8 mouse cellular contexts compared by ENCODE assay signal in the genomic region with DNA sequence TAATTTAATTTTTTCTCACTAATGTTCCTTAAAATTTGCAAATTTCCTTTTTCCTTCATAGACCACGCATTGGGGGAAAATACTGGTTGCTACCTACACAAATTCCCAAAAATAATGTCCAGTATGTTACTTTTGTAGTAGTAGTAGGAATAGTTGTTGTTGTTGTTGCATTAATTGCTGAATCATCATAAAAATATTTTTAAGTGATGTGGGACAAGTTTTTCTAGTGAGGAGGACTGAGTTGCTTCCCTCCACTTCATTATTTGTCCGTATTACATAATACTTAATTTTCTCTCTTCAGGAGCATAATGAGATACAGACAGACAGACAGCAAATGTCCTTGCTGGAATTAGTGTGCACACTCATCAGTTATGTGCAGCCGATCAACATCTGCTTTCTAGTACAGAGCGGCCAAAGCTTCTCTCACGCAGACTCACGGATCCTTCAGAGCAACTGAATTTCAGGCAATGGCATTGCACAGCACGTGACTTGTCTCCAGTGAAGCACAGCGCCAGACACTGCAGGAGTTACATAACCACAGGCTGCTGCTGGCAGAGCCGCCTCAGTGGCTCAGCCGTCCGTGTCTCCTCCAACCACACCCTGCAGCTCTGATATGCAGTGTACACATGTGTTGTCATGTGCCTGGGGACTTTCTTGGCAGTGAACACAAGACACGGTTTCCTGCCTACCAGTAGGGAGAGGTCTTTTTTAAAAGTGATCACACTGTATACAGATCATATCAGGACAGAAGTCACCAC.
DNase-seq lines count a peak whose midpoint lies in the region; ATAC-seq lines count a peak whose summit lies in the region.

No protein-coding gene starts in this region.

- no peak overlapping the region for H3K4me2 ChIP-seq in heart, embryonic 11.5 days
- H3K4me2 ChIP-seq in heart, embryonic 13.5 days = no peak overlapping the region
- H3K4me2 ChIP-seq in liver, embryonic 13.5 days = no peak overlapping the region
- H3K4me2 ChIP-seq in stomach, embryonic 16.5 days (ENCODE audit: low read depth, low read length) = no peak overlapping the region

- ATAC-seq in heart, embryonic 11.5 days (replicated peaks; ENCODE audit: insufficient number of reproducible peaks, low FRiP score, low TSS enrichment) = no peak; the same call in 1 of the 2 replicates
- ATAC-seq in heart, embryonic 13.5 days (ENCODE audit: extremely low read depth, insufficient number of reproducible peaks, low FRiP score, low TSS enrichment) = peak; percentile 42; the same call in 1 of the 2 replicates
- peak; percentile 91 for ATAC-seq in liver, embryonic 13.5 days (ENCODE audit: low read depth)
- peak; percentile 84; the same call in 1 of the 2 replicates for ATAC-seq in stomach, embryonic 16.5 days (ENCODE audit: insufficient read depth, low FRiP score)

- H3K36me3 ChIP-seq in heart, embryonic 11.5 days (ENCODE audit: control insufficient read depth, insufficient read depth, low read length) = no peaks in the 10 kb centered on the region
- H3K36me3 ChIP-seq in heart, embryonic 13.5 days = peaks cover 14% of the 10 kb centered on the region
- H3K36me3 ChIP-seq in liver, embryonic 13.5 days = no peaks in the 10 kb centered on the region
- H3K36me3 ChIP-seq in stomach, embryonic 16.5 days (ENCODE audit: control insufficient read depth, insufficient read depth, low read length) = no peaks in the 10 kb centered on the region

- no peak overlapping the region for H3K9ac ChIP-seq in heart, embryonic 11.5 days (ENCODE audit: low read depth, low read length)
- H3K9ac ChIP-seq in heart, embryonic 13.5 days = no peak overlapping the region
- H3K9ac ChIP-seq in liver, embryonic 13.5 days = no peak overlapping the region
- no peak overlapping the region for H3K9ac ChIP-seq in stomach, embryonic 16.5 days (ENCODE audit: low read length)

- no peaks in the 10 kb centered on the region for H3K9me3 ChIP-seq in heart, embryonic 11.5 days (replicated peaks; ENCODE audit: control insufficient read depth, low read length)
- H3K9me3 ChIP-seq in heart, embryonic 13.5 days = no peaks in the 10 kb centered on the region
- H3K9me3 ChIP-seq in liver, embryonic 13.5 days (replicated peaks) = no peaks in the 10 kb centered on the region
- H3K9me3 ChIP-seq in stomach, embryonic 16.5 days (replicated peaks; ENCODE audit: control insufficient read depth, low read length) = no peaks in the 10 kb centered on the region

- H3K27me3 ChIP-seq in heart, embryonic 11.5 days (ENCODE audit: control insufficient read depth, insufficient read depth, low read length) = no peaks in the 10 kb centered on the region
- H3K27me3 ChIP-seq in heart, embryonic 13.5 days (replicated peaks) = no peaks in the 10 kb centered on the region
- H3K27me3 ChIP-seq in liver, embryonic 13.5 days = no peaks in the 10 kb centered on the region
- no peaks in the 10 kb centered on the region for H3K27me3 ChIP-seq in stomach, embryonic 16.5 days (ENCODE audit: control insufficient read depth, insufficient read depth, low read length)

- WGBS in heart, embryonic 11.5 days (ENCODE audit: insufficient replicate concordance) = 68% methylated on average over 12 of the region's 12 CpGs
- WGBS in heart, embryonic 13.5 days = 66% methylated on average over 12 of the region's 12 CpGs
- 41% methylated on average over 12 of the region's 12 CpGs for WGBS in liver, embryonic 13.5 days (ENCODE audit: insufficient replicate concordance)
- WGBS in stomach, embryonic 16.5 days = 49% methylated on average over 12 of the region's 12 CpGs

- no peak overlapping the region for H3K27ac ChIP-seq in heart, embryonic 11.5 days (ENCODE audit: low read depth, low read length)
- peak overlapping the region; percentile 48; the same call in 1 of the 2 replicates for H3K27ac ChIP-seq in heart, embryonic 13.5 days (replicated peaks)
- H3K27ac ChIP-seq in liver, embryonic 13.5 days = no peak overlapping the region
- peak overlapping the region; percentile 75 for H3K27ac ChIP-seq in stomach, embryonic 16.5 days (ENCODE audit: low read length)

- no peak overlapping the region for H3K4me3 ChIP-seq in heart, embryonic 11.5 days (ENCODE audit: low read depth, low read length)
- no peak overlapping the region for H3K4me3 ChIP-seq in heart, embryonic 13.5 days
- no peak overlapping the region for H3K4me3 ChIP-seq in liver, embryonic 13.5 days (replicated peaks)
- no peak overlapping the region for H3K4me3 ChIP-seq in stomach, embryonic 16.5 days (replicated peaks; ENCODE audit: low read length)

- peaks cover 6% of the 10 kb centered on the region for H3K4me1 ChIP-seq in heart, embryonic 11.5 days (ENCODE audit: control insufficient read depth, insufficient read depth, low read length)
- peaks cover 26% of the 10 kb centered on the region for H3K4me1 ChIP-seq in heart, embryonic 13.5 days
- H3K4me1 ChIP-seq in liver, embryonic 13.5 days (replicated peaks) = peaks cover 7% of the 10 kb centered on the region
- 0 out of 2 replicates have a peak, but pooled peaks cover 4% of the 10 kb centered on the region for H3K4me1 ChIP-seq in stomach, embryonic 16.5 days (ENCODE audit: control insufficient read depth, insufficient read depth, low read length)

- peak; percentile 91 to 95 for DNase-seq in heart, adult 18-20 months
- peak; percentile 75 to 76 for DNase-seq in cerebellum, postnatal 36 days
- peak; percentile 84 for DNase-seq in kidney, postnatal 10 days
- peak; percentile 24 for DNase-seq in liver, embryonic 13.5 days
- DNase-seq in naive thymus-derived CD4-positive, alpha-beta T cell, adult 2 months (ENCODE audit: low read depth) = peak; percentile 87

Comparison
In these comparisons a context has a peak if more than half of its experiments do, and no peak if none do; other contexts are left out.
1. H3K27ac ChIP-seq: peak in heart, embryonic 13.5 days (single experiment) and stomach, embryonic 16.5 days (single experiment); none in heart, embryonic 11.5 days (single experiment) and liver, embryonic 13.5 days (single experiment).
2. DNase-seq: peak in every context shown above with its lines; median percentile 93 in heart, adult 18-20 months; 87 in naive thymus-derived CD4-positive, alpha-beta T cell, adult 2 months; 84 in kidney, postnatal 10 days; 76 in cerebellum, postnatal 36 days; 24 in liver, embryonic 13.5 days.